Mouse (Mus musculus) testis, adult 2 months (tissue): ENCODE measurements at regions not wholly inside any gene's neighbourhood (a gene's known extent, or its start where the extent isn't known, plus 50 kb on each side); places are given as distances from the start of the nearest gene placed in this dataset.

Experiments
- H3K27ac ChIP-seq: fragments of 200-500 bp; 2 replicates; pipeline ENCODE4 v1.5.1; 2012; ENCODE audit warnings: low read depth, low read length; ENCODE audit not compliant: control insufficient read depth, insufficient read depth
- H3K27me3 ChIP-seq: fragments of 200-500 bp; 2 replicates; pipeline ENCODE4 v1.6.1; 2012; ENCODE audit warnings: mild to moderate bottlenecking, low read length, moderate library complexity; ENCODE audit not compliant: control insufficient read depth, insufficient read depth
- H3K36me3 ChIP-seq: fragments of 200-500 bp; 2 replicates; pipeline ENCODE4 v1.6.1; 2012; ENCODE audit warnings: mild to moderate bottlenecking, low read length; ENCODE audit not compliant: control insufficient read depth, insufficient read depth
- H3K4me1 ChIP-seq: fragments of 200-500 bp; 2 replicates; pipeline ENCODE4 v1.6.1; 2012; ENCODE audit warnings: low read length; ENCODE audit not compliant: control insufficient read depth, insufficient read depth
- H3K4me3 ChIP-seq: fragments of 200-500 bp; 2 replicates; pipeline ENCODE4 v1.5.1; 2012; ENCODE audit warnings: low read depth, mild to moderate bottlenecking, low read length, moderate library complexity, mixed read lengths; ENCODE audit not compliant: control insufficient read depth
- CTCF ChIP-seq: fragments of 200-500 bp; IDR thresholded peaks from 2 replicates; pipeline ENCODE4 v1.5.1; 2012; ENCODE audit warnings: low read depth, mild to moderate bottlenecking, inconsistent platforms, low read length, moderate library complexity; ENCODE audit not compliant: control insufficient read depth, insufficient read depth, insufficient replicate concordance
- POLR2A ChIP-seq: fragments of 200-500 bp; IDR thresholded peaks from 2 replicates; pipeline ENCODE4 v1.6.1; 2012; ENCODE audit warnings: low read depth, mild to moderate bottlenecking, inconsistent platforms, low read length, moderate library complexity; ENCODE audit not compliant: control insufficient read depth

DNA sequence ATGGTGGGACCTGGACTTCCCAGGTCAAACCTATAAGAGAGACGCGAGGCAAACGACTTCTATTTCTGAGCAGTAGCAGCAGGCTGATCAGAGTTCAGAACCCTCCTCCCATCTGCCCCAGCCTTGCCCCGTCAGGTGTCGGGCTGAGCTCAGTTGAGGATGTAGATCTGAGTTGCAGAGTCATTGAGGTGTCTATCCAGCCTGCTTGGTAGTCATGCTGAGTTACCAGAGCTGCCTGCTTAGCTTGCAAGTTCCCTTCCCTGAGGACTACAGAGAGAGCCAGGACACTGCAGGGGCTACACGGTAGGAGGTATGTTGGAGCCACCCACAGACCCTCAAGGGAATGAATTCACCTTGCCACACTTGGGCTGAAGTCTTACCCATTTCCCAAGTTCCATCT lies 653.0 kb downstream of the Zfp706 start:
- TF ChIP-seq CTCF, result no peak
- TF ChIP-seq POLR2A, result no peak
- no peaks in the 10 kb centered on the region for H3K36me3 ChIP-seq
- peaks cover 2% of the 10 kb centered on the region; the same call in 1 of the 2 replicates for H3K4me1 ChIP-seq
- H3K27ac ChIP-seq, result no peak overlapping the region
- no peak overlapping the region for H3K4me3 ChIP-seq
- H3K27me3 ChIP-seq, result no peaks in the 10 kb centered on the region

DNA sequence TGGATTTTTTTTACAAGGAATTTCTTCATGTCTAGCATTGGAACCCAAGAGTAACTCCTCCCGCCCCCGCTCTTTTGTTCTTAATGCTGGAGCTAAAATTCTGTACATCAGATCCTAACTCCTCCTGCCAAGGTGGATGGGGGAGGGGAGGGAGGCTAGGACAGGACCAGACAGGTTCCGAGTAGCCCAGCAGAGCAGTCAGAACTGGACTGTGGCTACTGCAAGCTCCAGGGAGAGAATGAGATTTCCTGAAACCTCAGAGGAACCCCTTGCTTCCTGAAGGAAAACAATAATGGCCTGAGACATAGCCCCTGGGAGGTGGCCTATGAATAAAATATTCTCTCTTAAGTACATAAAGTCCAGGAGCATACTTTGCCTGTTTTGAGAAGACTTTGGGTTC lies 653.8 kb downstream of the Zfp706 start:
- Histone ChIP-seq H3K27me3 (no peaks in the 10 kb centered on the region), H3K36me3 (no peaks in the 10 kb centered on the region), H3K4me3 (no peak overlapping the region), H3K27ac (no peak overlapping the region), H3K4me1 (peaks cover 2% of the 10 kb centered on the region; the same call in 1 of the 2 replicates)
- no peak for TF ChIP-seq POLR2A
- TF ChIP-seq CTCF, result no peak

DNA sequence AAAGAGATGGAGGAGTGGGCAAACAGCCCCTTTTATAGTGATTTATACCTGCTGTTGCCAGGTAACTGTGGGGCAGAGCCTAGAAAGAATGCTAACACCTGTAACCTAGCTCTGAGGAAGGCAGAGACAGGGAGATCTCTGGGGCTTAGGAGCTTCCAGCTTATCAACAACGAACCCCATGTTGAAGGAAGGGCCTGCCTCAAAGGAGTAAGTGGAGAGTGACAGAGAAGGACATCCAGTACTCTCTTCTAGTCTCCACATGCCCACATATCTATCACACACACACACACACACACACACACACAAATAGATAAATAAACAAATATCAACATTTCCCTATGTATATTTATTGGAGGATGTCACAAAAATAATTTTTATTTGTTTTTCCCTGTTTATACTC lies 654.6 kb downstream of the Zfp706 start:
- Histone ChIP-seq H3K4me1 (peaks cover 2% of the 10 kb centered on the region; the same call in 1 of the 2 replicates), H3K27ac (no peak overlapping the region), H3K36me3 (no peaks in the 10 kb centered on the region), H3K4me3 (no peak overlapping the region), H3K27me3 (no peaks in the 10 kb centered on the region)
- no peak for TF ChIP-seq POLR2A
- no peak for TF ChIP-seq CTCF

GRCm38 (mm10) chr15:36351693-36352092 lies 655.9 kb downstream of the Zfp706 start:
- H3K4me1 ChIP-seq, result peaks cover 2% of the 10 kb centered on the region; the same call in 1 of the 2 replicates
- no peaks in the 10 kb centered on the region for H3K36me3 ChIP-seq
- H3K4me3 ChIP-seq, result no peak overlapping the region
- no peaks in the 10 kb centered on the region for H3K27me3 ChIP-seq
- no peak overlapping the region for H3K27ac ChIP-seq
- no peak for TF ChIP-seq CTCF
- TF ChIP-seq POLR2A, result no peak

GRCm38 (mm10) chr15:36348348-36348747 lies 659.2 kb downstream of the Zfp706 start:
- TF ChIP-seq CTCF, result no peak
- TF ChIP-seq POLR2A, result no peak
- Histone ChIP-seq H3K27ac (no peak overlapping the region), H3K4me3 (no peak overlapping the region), H3K4me1 (no peaks in the 10 kb centered on the region), H3K27me3 (no peaks in the 10 kb centered on the region), H3K36me3 (no peaks in the 10 kb centered on the region)

GRCm38 (mm10) chr15:36347333-36347845 lies 660.2 kb downstream of the Zfp706 start:
- no peaks in the 10 kb centered on the region for H3K36me3 ChIP-seq
- TF ChIP-seq POLR2A, result no peak
- TF ChIP-seq CTCF, result no peak
- H3K4me1 ChIP-seq, result no peaks in the 10 kb centered on the region
- no peaks in the 10 kb centered on the region for H3K27me3 ChIP-seq
- H3K27ac ChIP-seq, result no peak overlapping the region
- H3K4me3 ChIP-seq, result no peak overlapping the region

GRCm38 (mm10) chr15:36346126-36346525 lies 661.4 kb downstream of the Zfp706 start:
- H3K27ac ChIP-seq, result no peak overlapping the region
- H3K27me3 ChIP-seq, result no peaks in the 10 kb centered on the region
- TF ChIP-seq CTCF (no peak), POLR2A (no peak)
- H3K4me1 ChIP-seq, result no peaks in the 10 kb centered on the region
- no peak overlapping the region for H3K4me3 ChIP-seq
- H3K36me3 ChIP-seq, result no peaks in the 10 kb centered on the region

DNA sequence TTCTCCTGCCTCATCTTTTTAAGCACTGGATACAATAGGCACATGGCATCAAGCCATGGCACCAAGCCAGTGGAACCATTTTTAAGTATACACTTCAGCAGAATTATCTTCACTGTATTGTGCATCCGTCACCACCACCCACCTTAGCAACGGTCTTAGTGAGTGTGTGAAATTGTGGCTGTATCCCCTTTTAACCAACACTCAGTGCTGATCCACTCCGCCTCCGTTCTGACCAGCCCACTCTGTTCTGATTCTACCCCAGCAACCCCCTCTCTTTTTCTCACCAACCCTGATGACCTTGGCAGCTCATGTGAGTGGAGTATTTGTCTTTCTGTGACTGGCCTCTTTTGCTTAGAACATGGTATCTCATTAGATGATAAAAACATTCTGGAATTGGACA lies 662.2 kb downstream of the Zfp706 start:
- TF ChIP-seq CTCF (no peak), POLR2A (no peak)

More for the DNA sequence above, 662.2 kb downstream of the Zfp706 start:
- Histone ChIP-seq H3K27me3 (no peaks in the 10 kb centered on the region), H3K36me3 (no peaks in the 10 kb centered on the region), H3K4me1 (no peaks in the 10 kb centered on the region), H3K27ac (no peak overlapping the region; the same call in 1 of the 2 replicates), H3K4me3 (no peak overlapping the region)
